8 mouse cellular contexts compared by ENCODE assay signal in the genomic region with DNA sequence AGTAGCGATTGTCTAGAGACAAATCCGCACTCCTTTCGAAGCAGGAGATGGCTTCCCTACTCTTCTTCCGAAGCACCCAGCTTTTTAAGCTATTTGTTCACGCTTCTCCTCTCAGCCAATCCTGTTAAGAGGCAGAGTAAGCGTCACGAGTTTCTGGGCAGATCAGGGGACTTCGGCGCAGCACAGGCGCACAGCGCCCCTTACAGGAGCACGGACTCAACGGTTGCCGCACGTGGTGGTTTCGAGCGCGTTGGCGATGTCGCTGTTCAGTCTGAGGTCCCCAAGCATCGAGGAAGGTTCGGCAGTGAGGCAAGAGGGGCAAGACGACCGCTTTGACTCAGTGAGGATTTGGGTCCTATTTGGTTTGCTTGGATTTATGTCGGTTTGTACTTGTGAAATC. TPM values are rescaled to one million over a fixed set of nuclear protein-coding genes. Genes with fewer than 3 reads are reported as not detected.
A peak's percentile ranks its signal among the peaks of the same experiment; 100 is the strongest.
DNase-seq lines count a peak whose midpoint lies in the region; ATAC-seq lines count a peak whose summit lies in the region.

Tcam1 (plus strand) TSS at position 219 of the 400 bp plus-strand sequence.

- H3K4me3 ChIP-seq in hindbrain, embryonic 13.5 days, result peak within 1 kb of the TSS; percentile 24

- no peaks in the 10 kb centered on the region for H3K36me3 ChIP-seq in hindbrain, embryonic 13.5 days

- H3K9me3 ChIP-seq in hindbrain, embryonic 13.5 days, result no peaks in the 10 kb centered on the region

- peaks cover 23% of the 10 kb centered on the region for H3K4me1 ChIP-seq in hindbrain, embryonic 13.5 days (replicated peaks)

- peak; percentile 39 for DNase-seq in NIH3T3 (ENCODE audit: low read depth)
- DNase-seq in cerebellum, postnatal 14 days, result peak; percentile 98
- peak; percentile 86 to 94 for DNase-seq in frontal cortex, postnatal 14 days (ENCODE audit: low spot score in 2 of 2)
- peak; percentile 96 for DNase-seq in layer of hippocampus, postnatal 14 days (ENCODE audit: low spot score in 2 of 2)
- peak; percentile 95 for DNase-seq in lung, postnatal 10 days
- DNase-seq in ovary, postnatal 36 days (ENCODE audit: low spot score), result peak; percentile 88
- peak; percentile 94 for DNase-seq in thymus, postnatal 14 days

- no peak within 1 kb of the TSS for H3K27ac ChIP-seq in hindbrain, embryonic 13.5 days

- H3K27me3 ChIP-seq in hindbrain, embryonic 13.5 days, result no peaks in the 10 kb centered on the region

- peak; percentile 62 for ATAC-seq in hindbrain, embryonic 13.5 days (ENCODE audit: low FRiP score)

- 9% methylated on average over 25 of the region's 25 CpGs for WGBS in hindbrain, embryonic 13.5 days

- H3K9ac ChIP-seq in hindbrain, embryonic 13.5 days, result peak within 1 kb of the TSS; percentile 49; the same call in 1 of the 2 replicates

- peak within 1 kb of the TSS; percentile 48 for H3K4me2 ChIP-seq in hindbrain, embryonic 13.5 days

RNA-seq across cellular contexts. Expression of gene Tcam1, which starts in this region (rescaled TPM):
- polyA plus RNA-seq in hindbrain, embryonic 13.5 days (2015; fragmentation: Nextera tagmentation; extraction: Ambion mirVana), result 0.12 and 0.21 TPM in 2 replicates
- under 1 TPM; 0.21 to 0.29 TPM for total RNA-seq in layer of hippocampus, postnatal 14 days (2021)

Comparison
In these comparisons a context has a peak if more than half of its experiments do, and no peak if none do; other contexts are left out.
1. Peak in ATAC-seq, H3K4me3 ChIP-seq, H3K9ac ChIP-seq and H3K4me2 ChIP-seq in hindbrain, embryonic 13.5 days; RNA of the gene not detected or under 1 TPM.
2. Peak in DNase-seq in layer of hippocampus, postnatal 14 days; RNA of the gene not detected or under 1 TPM.
3. DNase-seq: peak in every context shown above with its lines; median percentile 98 in cerebellum, postnatal 14 days; 96 in layer of hippocampus, postnatal 14 days; 95 in lung, postnatal 10 days; 94 in thymus, postnatal 14 days; 90 in frontal cortex, postnatal 14 days; 88 in ovary, postnatal 36 days; 39 in NIH3T3.